Mouse (Mus musculus): ENCODE measurements around the gene Abcc8. TPM values are rescaled to one million over a fixed set of nuclear protein-coding genes. Genes with fewer than 3 reads are reported as not detected.

Abcc8 gene
- total RNA-seq, 2 experiments from 2014 or later: 41.9 to 42.6 TPM

GRCm38 (mm10) chr7:46110079-46110478 is 69.8 kb downstream of the Abcc8 start:
- no peak for DNase-seq (ENCODE audit: low spot score in 2 of 2)

DNA sequence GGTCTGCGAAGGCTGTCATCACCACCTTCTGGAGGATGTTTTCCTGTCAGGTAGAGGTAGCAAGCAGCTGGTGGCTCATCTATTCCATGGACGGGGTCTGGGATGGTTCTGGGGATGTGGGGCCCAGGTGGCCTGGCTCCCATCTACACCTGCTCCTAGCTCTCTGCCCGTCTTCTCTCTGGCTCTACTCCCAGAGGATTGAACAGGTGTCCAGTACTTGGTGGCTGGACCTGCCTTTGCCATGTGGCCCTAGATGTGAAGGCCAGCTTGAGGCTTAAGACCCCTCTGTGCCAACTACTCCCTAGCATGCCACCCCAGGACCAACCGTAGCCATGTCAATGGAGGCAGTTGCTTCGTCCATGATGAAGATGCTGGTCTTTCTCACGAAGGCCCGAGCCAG is 74.3 kb downstream of the Abcc8 start:
- DNase-seq (ENCODE audit: low spot score in 2 of 2): no peak

GRCm38 (mm10) chr7:46104256-46104915 is 75.4 kb downstream of the Abcc8 start:
- DNase-seq (ENCODE audit: low spot score in 2 of 2): peak; percentile 63 to 64

- DNase-seq (ENCODE audit: low spot score in 2 of 2): no peak
Observed at GRCm38 (mm10) chr7:46103771-46104170, 76.1 kb downstream of the Abcc8 start.

DNA sequence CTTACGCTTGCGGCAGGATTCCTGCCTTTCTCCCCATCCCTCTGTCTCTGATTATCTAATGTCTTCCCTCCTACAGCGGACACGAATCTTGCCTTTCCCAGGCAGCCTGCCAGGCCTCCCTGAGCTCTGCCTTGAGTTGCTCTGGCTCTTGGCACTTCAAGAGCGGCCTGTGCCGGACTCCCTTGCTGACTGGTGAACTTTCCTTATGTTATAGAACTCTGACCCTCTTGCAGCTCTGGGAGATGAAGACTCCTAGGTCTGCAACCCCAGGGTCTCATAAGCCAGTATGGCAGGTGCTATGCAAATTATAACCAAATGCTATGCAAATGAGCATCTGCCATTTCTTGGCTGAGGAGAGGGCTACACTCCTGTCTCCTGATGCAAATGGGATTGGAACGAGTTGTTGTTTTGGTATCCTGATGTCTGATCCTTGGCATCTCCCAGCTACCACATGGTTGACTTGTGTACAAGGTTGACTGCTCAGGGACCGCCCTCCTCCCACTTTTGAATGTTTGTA is 76.7 kb downstream of the Abcc8 start:
- DNase-seq (ENCODE audit: low spot score in 2 of 2): peak; percentile 56 to 65

DNA sequence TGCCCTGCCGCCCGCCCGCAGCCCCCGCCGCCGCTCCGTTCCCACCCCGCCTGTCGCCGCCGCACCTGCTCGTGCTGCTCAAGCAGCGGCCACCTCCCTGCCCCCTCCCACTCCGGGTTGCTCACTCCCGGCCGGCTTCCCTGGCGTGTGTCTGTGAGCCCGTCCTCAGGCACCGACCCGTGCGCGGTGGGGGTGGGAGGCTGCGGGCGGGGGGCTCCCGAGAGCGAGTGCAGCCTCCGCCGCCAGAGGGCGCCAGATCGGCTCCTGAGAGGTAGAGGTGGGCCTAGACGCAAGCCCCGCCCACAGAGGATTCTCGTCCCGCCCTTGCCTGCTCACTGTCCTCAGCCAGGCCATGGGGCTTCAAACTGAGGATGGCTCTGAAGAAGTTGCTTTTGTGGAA is 79.3 kb downstream of the Abcc8 start, which contains the start of gene Kcnj11:
Gene Kcnj11, minus strand, starts transcription at position 202 of the 400 bp plus-strand sequence.
- peak; percentile 86 to 90 for DNase-seq (ENCODE audit: low spot score in 2 of 2)

DNA sequence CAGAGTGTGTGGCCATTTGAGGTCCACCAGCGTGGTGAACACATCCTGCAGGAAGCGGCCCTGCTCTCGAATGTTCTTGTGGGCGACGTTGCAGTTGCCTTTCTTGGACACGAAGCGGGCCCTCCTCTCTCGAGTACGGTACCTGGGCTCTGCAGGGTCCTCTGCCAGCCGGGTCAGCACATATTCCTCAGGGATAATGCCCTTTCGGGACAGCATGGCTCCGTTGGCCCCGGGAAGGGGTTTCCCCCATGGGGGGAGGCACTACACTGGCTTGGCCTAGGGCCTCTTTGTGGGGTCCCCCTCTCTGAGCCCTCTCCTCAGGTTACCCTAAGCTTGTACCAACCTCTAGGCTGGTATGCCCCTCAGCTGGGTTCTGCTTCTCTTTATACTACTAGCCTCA is 80.2 kb downstream of the Abcc8 start:
- DNase-seq (ENCODE audit: low spot score in 2 of 2): peak in 1 of 2 experiments; percentile 28

GRCm38 (mm10) chr7:46098919-46099286 is 80.9 kb downstream of the Abcc8 start:
- no peak for DNase-seq (ENCODE audit: low spot score in 2 of 2)

- no peak for DNase-seq (ENCODE audit: low spot score in 2 of 2)
Observed at GRCm38 (mm10) chr7:46098221-46098918, 81.5 kb downstream of the Abcc8 start.

DNA sequence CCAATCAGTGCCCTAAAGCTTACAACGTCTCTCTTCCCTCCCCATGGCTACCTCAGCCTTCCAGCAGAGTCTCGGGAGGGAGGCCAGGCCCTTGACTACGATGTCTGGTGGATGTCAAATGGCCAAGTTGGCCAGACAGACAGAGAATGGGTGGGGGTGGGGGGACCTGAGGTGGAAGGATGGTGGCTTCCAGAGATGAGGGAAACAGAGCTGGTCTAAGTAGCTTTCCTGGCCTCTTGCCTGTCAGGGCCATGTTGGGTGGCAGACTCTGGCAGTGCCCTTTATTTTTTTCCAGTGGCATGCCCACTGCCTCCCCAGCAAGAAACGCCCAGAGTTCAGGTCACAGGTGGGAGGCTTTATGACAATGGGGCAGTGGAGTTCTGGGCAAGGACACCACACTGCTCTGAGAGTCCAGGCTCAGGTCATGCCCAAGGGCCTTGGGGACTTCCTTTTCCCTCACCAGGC is 82.5 kb downstream of the Abcc8 start:
- no peak for DNase-seq (ENCODE audit: low spot score in 2 of 2)

- DNase-seq (ENCODE audit: low spot score in 2 of 2): peak; percentile 76 to 78
Observed at GRCm38 (mm10) chr7:46096136-46096535, 83.7 kb downstream of the Abcc8 start.

- no peak for DNase-seq (ENCODE audit: low spot score in 2 of 2)
Observed at GRCm38 (mm10) chr7:46092803-46093202, 87.0 kb downstream of the Abcc8 start.

DNA sequence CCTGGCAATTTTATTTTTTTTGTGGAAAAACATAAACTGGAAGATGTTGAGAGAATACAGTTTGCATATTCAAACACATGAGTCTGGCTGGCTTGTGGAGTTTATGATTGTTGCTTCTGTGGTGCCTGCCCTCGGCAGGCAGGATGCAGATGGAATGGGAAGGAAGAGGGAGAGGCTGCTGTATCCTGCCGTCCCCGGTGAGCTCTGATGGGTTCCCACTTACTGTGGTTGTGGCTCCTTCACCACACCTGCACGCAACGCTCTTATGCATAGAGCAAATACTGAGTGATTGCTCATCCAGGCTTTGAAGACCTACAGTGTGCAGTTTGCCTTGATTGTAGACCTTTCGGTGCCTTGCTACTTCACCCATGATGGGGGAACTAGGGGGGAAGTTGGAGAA is 91.6 kb downstream of the Abcc8 start:
- DNase-seq (ENCODE audit: low spot score in 2 of 2): no peak

GRCm38 (mm10) chr7:46086378-46086777 is 93.5 kb downstream of the Abcc8 start:
- no peak for DNase-seq (ENCODE audit: low spot score in 2 of 2)

DNA sequence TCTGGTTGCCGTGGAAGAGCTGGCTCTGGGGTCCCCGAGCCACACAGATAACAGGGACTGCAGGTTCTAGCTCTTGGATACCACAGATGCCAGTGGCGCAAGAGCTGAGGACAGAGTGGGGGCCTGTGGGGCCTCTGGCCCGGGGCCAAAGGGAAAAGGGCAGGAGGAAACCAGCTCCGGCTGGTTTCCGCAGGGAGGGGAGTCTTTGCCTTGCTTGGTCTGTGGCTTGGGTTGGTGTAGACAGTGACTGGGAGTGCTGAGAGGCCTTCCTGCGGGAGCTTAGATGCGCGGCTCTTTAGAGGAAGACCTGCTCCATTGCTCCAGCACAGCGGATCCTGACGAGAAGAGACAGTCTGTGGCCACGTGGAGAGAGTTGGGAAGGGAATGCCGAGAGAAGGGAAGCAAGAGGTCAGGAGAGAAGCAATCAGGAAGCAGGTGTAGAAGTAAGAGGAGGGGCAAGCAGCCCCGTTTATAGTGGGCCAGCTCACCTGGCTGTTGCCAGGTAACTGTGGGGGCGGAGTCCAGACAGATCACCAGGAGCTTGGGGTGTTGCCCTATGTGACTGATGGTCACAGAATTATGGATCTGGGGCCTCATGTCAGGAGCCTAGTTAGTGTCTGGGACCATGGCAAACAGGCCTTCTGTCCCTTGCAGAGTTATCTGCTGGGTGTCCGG is 94.9 kb downstream of the Abcc8 start:
- no peak for DNase-seq (ENCODE audit: low spot score in 2 of 2)

- no peak for DNase-seq (ENCODE audit: low spot score in 2 of 2)
Observed at GRCm38 (mm10) chr7:46084024-46084423, 95.8 kb downstream of the Abcc8 start.

- DNase-seq (ENCODE audit: low spot score in 2 of 2): peak in 1 of 2 experiments; percentile 30
Observed at GRCm38 (mm10) chr7:46077675-46078074, 102.2 kb downstream of the Abcc8 start.

- DNase-seq (ENCODE audit: low spot score in 2 of 2): no peak
Observed at GRCm38 (mm10) chr7:46076844-46077243, 103.0 kb downstream of the Abcc8 start.

DNA sequence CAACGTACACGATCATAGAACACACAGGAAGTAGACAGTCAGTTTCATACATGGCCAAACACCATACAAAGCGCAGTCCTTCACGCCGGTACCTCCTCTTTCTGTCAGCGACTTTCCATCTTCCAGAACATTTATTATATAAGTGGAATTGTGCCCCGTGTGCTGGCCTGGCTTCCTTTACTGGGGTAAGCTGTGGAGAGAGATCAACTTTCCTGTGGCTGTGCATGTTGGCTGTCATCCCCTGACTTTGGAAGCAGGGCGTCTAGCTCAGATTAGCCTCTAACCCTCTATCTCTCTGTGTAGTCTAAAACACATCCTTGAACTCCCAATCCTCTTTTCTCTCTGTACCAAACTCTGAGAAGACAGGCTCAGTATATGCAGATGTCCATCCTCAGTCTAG is 111.0 kb downstream of the Abcc8 start:
- no peak for DNase-seq (ENCODE audit: low spot score in 2 of 2)

GRCm38 (mm10) chr7:46063296-46063695 is 116.5 kb downstream of the Abcc8 start:
- DNase-seq (ENCODE audit: low spot score in 2 of 2): no peak

DNA sequence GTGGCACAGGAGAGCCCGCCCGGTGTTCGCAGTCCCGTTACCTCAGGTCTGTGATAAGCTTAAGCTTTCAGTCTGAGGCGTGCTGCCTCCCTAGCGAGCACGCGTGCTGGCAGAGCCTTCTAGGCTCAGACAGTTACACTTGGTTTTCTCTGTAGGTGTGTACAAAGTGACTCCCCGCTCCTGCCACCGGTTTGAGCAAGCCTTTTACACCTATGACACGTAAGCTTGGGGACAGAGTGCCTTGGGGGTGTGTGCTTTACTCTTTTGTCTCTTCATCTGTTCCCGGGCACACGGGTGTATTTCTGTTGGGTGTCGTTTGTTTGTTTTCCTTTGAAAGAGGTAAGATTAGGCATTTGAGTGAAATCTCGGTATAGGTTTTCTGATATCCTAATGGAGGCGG is 118.2 kb downstream of the Abcc8 start:
- DNase-seq (ENCODE audit: low spot score in 2 of 2): no peak

- no peak for DNase-seq (ENCODE audit: low spot score in 2 of 2)
Observed at GRCm38 (mm10) chr7:46060688-46061087, 119.1 kb downstream of the Abcc8 start.
